Mouse (Mus musculus) heart, embryonic 13.5 days (tissue): ENCODE measurements around the gene Tas2r113. TPM values are rescaled to one million over a fixed set of nuclear protein-coding genes. Genes with fewer than 3 reads are reported as not detected.
"Not testable (repeated sequence)": the region's sequence is repeated elsewhere in the genome, so short reads cannot be mapped to it uniquely, and the experiment has no call there.

Experiments used
- ATAC-seq: fragments of 200-750 bp; cut with Nextera tagmentation; 2 replicates; pipeline ENCODE4 v1.8.0; 2017; ENCODE audit warnings: moderate TSS enrichment; ENCODE audit not compliant: insufficient number of reproducible peaks, low FRiP score, low TSS enrichment; ENCODE audit errors: extremely low read depth
- H3K27ac ChIP-seq: fragments of 300-500 bp; sonication (generic); replicated peaks from 2 replicates; pipeline ENCODE4 v1.5.1; 2015; ENCODE audit warnings: moderate library complexity, mild to moderate bottlenecking, inconsistent platforms
- H3K27me3 ChIP-seq: fragments of 300-500 bp; sonication (generic); replicated peaks from 2 replicates; pipeline ENCODE4 v1.6.1; 2015; ENCODE audit warnings: mild to moderate bottlenecking, inconsistent platforms
- H3K36me3 ChIP-seq: fragments of 300-500 bp; sonication (generic); 2 replicates; pipeline ENCODE4 v1.6.1; 2015; ENCODE audit warnings: mild to moderate bottlenecking, inconsistent platforms
- H3K4me1 ChIP-seq: fragments of 300-500 bp; sonication (generic); 2 replicates; pipeline ENCODE4 v1.6.1; 2015; ENCODE audit warnings: inconsistent platforms
- H3K4me2 ChIP-seq: fragments of 300-500 bp; sonication (generic); 2 replicates; pipeline ENCODE4 v1.6.1; 2015; ENCODE audit warnings: inconsistent platforms, mild to moderate bottlenecking, moderate library complexity
- H3K4me3 ChIP-seq: fragments of 300-500 bp; sonication (generic); 2 replicates; pipeline ENCODE4 v1.5.1; 2015; ENCODE audit warnings: moderate library complexity, mild to moderate bottlenecking, inconsistent platforms
- H3K9ac ChIP-seq: fragments of 300-500 bp; sonication (generic); 2 replicates; pipeline ENCODE4 v1.6.1; 2015; ENCODE audit warnings: inconsistent platforms, mild to moderate bottlenecking, moderate library complexity
- H3K9me3 ChIP-seq: fragments of 300-500 bp; sonication (generic); 2 replicates; pipeline ENCODE4 v1.6.1; 2016; ENCODE audit warnings: inconsistent platforms
- WGBS: fragments of 180-500 bp; shearing (Covaris S2); methylation state at CpG from one replicate; pipeline ENCODE4 v1.1.7; 2015; ENCODE audit warnings: mixed read lengths; 5-methylcytosine and 5-hydroxymethylcytosine counted together
- polyA plus RNA-seq: library from polyadenylated mRNA; unstranded; fragments of >200 nt; fragmentation: Nextera tagmentation; extraction: Ambion mirVana; gene quantifications from 2 replicates; pipeline ENCODE4 v1.2.1, GENCODE M21; 2015

Gene Tas2r113
- polyA plus RNA-seq, result not detected in 2 replicates

DNA sequence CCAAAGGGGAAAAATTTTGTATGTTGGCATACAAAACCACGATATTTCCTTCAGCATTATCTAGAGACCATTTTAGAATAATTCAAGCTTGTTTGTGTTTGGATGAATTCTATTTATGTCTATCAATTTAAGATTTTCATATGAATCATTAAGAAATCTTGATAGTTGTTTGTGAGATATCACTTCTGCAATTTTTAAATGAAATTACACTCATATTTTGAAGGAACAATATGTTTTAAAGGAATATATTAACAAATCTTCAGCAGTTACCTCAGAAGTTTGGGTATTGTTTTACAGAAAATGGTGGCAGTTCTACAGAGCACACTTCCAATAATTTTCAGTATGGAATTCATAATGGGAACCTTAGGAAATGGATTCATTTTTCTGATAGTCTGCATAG lies at the start of gene Tas2r113:
Gene Tas2r113, plus strand, starts transcription at position 301 of the 400 bp plus-strand sequence.
- no peaks in the 10 kb centered on the region for H3K4me1 ChIP-seq
- ATAC-seq, result no peak
- H3K27me3 ChIP-seq, result no peaks in the 10 kb centered on the region
- no peaks in the 10 kb centered on the region for H3K9me3 ChIP-seq
- no peak within 1 kb of the TSS for H3K27ac ChIP-seq
- no peak within 1 kb of the TSS for H3K4me3 ChIP-seq
- no peak within 1 kb of the TSS for H3K9ac ChIP-seq
- 65% methylated on average over 1 of the region's 1 CpGs for WGBS
- no peaks in the 10 kb centered on the region for H3K36me3 ChIP-seq
- no peak within 1 kb of the TSS for H3K4me2 ChIP-seq

DNA sequence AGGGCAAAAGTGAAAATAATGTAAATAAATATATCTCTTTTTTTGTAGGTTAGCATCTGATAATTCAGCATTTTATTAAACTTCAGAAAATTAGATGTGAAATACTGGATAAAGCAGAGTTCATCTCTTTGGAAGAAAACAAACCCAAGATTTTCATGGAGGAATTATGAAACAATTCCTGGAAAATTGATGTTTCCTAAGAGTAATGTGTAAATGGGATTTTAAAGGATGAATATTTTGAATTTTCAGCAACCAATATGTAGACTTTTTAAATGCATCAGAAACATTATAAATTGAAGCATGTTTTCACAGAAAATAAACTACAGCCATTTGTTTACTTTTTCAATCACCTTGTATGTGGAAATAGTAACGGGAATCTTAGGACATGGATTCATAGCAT lies 46.0 kb upstream of the Tas2r113 start, which contains the start of gene Tas2r123:
Gene Tas2r123, plus strand, starts transcription at position 301 of the 400 bp plus-strand sequence.
- ATAC-seq, result no peak
- no peak within 1 kb of the TSS for H3K4me3 ChIP-seq
- H3K9me3 ChIP-seq, result no peaks in the 10 kb centered on the region
- H3K9ac ChIP-seq, result no peak within 1 kb of the TSS
- H3K27me3 ChIP-seq, result no peaks in the 10 kb centered on the region
- H3K27ac ChIP-seq, result no peak within 1 kb of the TSS
- no peaks in the 10 kb centered on the region for H3K36me3 ChIP-seq
- no peak within 1 kb of the TSS for H3K4me2 ChIP-seq
- 55% methylated on average over 1 of the region's 1 CpGs for WGBS
- H3K4me1 ChIP-seq, result no peaks in the 10 kb centered on the region

DNA sequence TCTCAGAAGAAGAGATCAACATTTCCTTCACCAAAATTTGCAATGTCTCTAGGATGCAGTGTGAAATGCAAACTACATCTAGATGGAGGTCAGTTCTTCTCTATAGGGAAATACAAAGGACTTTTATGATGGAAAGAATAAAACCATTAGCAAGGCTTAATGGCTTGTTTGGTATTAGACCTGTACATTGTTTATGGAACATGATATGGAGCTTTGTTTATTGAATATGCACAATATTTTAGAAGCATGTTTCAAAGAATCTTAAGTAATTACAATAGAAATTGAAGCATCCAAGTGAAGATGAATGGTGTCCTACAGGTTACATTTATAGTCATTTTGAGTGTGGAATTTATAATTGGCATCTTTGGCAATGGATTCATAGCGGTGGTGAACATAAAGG lies 37.7 kb upstream of the Tas2r113 start, which contains the start of gene Tas2r116:
Gene Tas2r116, plus strand, starts transcription at position 301 of the 400 bp plus-strand sequence.
- Histone ChIP-seq H3K9ac (no peak within 1 kb of the TSS), H3K27ac (no peak within 1 kb of the TSS), H3K9me3 (no peaks in the 10 kb centered on the region), H3K27me3 (no peaks in the 10 kb centered on the region), H3K4me1 (no peaks in the 10 kb centered on the region), H3K4me3 (no peak within 1 kb of the TSS), H3K4me2 (no peak within 1 kb of the TSS), H3K36me3 (no peaks in the 10 kb centered on the region)
- no peak for ATAC-seq
- WGBS, result 54% methylated on average over 1 of the region's 1 CpGs

DNA sequence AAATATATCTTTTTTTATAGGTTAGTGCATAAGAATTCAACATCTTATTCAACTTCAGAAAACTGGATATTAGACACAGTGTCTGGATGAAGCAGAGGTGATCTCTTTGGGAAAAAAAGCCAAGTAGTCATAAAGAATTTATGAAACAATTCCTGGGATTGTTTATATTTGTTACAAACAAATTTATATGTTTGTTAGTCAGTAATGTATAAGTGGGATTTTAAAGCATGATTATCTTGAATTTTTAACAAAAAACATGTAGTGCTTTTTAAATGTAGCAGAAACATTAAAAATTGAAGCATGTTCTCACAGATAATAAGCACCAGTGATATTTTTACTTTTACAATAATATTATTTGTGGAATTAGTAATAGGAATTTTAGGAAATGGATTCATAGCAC lies 25.1 kb upstream of the Tas2r113 start, which contains the start of gene Tas2r110:
Gene Tas2r110, plus strand, starts transcription at position 301 of the 400 bp plus-strand sequence.
- Histone ChIP-seq H3K27me3 (no peaks in the 10 kb centered on the region), H3K4me3 (no peak within 1 kb of the TSS), H3K4me2 (no peak within 1 kb of the TSS), H3K4me1 (no peaks in the 10 kb centered on the region), H3K27ac (no peak within 1 kb of the TSS), H3K36me3 (no peaks in the 10 kb centered on the region), H3K9ac (no peak within 1 kb of the TSS), H3K9me3 (no peaks in the 10 kb centered on the region)
- no peak for ATAC-seq

DNA sequence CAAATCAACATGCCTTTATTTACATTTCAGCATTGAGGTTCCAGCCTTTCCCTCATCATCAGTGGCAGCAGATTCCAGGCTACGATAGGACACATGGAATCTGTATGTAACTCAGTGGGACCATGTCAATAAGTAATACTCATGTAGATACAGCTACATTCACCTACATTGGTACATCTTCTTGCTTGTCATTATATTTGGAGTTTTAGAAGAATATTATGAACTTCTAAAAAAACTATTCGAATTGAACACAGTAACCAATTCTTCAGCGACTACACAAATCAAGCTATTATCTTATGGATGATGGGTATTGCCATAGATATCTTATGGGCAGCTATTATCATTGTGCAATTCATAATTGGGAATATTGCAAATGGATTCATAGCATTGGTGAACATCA lies 16.5 kb downstream of the Tas2r113 start, which contains the start of gene Tas2r125:
Gene Tas2r125, plus strand, starts transcription at position 301 of the 400 bp plus-strand sequence.
- no peak within 1 kb of the TSS for H3K9ac ChIP-seq
- H3K27me3 ChIP-seq, result no peaks in the 10 kb centered on the region
- no peak within 1 kb of the TSS for H3K4me3 ChIP-seq
- ATAC-seq, result no peak
- no peaks in the 10 kb centered on the region for H3K4me1 ChIP-seq
- H3K27ac ChIP-seq, result no peak within 1 kb of the TSS
- H3K4me2 ChIP-seq, result no peak within 1 kb of the TSS
- 75% methylated on average over 3 of the region's 3 CpGs for WGBS
- H3K9me3 ChIP-seq, result no peaks in the 10 kb centered on the region
- H3K36me3 ChIP-seq, result no peaks in the 10 kb centered on the region

DNA sequence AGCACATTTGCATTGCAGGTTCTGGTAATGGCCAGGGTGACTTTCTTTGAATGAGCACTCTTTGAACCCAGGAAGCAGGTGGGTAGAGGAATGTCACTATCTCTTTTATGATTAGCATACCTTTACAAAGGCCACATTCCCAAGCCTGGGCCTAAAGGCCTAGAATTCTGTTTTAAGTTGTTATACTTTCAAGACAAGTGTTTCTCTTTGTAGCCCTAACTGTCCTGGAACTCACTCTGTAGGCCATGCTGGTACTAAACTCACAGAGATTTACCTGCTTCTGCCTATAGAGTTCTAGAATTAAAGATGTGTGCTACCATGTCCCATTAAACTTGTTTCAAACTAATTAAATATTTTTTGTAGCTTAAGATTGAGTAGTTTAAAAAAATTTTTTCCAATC lies 48.6 kb downstream of the Tas2r113 start:
- H3K4me3 ChIP-seq, H3K27me3 ChIP-seq, H3K9ac ChIP-seq, ATAC-seq, H3K9me3 ChIP-seq, H3K36me3 ChIP-seq, H3K4me2 ChIP-seq, H3K27ac ChIP-seq, H3K4me1 ChIP-seq: not testable (repeated sequence)

Other genes with a start within 250 kb of the Tas2r113 start
- not detected in 2 replicates for gene A630073D07Rik, start 241.5 kb upstream of the Tas2r113 start, polyA plus RNA-seq
- not detected in 2 replicates for gene Tas2r120, start 236.1 kb upstream of the Tas2r113 start, polyA plus RNA-seq
- gene Tas2r121, start 192.0 kb upstream of the Tas2r113 start, polyA plus RNA-seq, result not detected in 2 replicates
- not detected in 2 replicates for gene Tas2r122, start 181.1 kb upstream of the Tas2r113 start, polyA plus RNA-seq
- not detected in 2 replicates for gene Tas2r115, start 155.0 kb upstream of the Tas2r113 start, polyA plus RNA-seq
- gene Tas2r124, start 138.3 kb upstream of the Tas2r113 start, polyA plus RNA-seq, result not detected in 2 replicates
- gene Tas2r102, start 130.9 kb upstream of the Tas2r113 start, polyA plus RNA-seq, result not detected in 2 replicates
- not detected in 2 replicates for gene Tas2r136, start 114.8 kb upstream of the Tas2r113 start, polyA plus RNA-seq
- not detected in 2 replicates for gene Tas2r117, start 90.2 kb upstream of the Tas2r113 start, polyA plus RNA-seq
- not detected in 2 replicates for gene Tas2r123, start 45.9 kb upstream of the Tas2r113 start, polyA plus RNA-seq
- gene Tas2r116, start 37.6 kb upstream of the Tas2r113 start, polyA plus RNA-seq, result not detected in 2 replicates
- not detected in 2 replicates for gene Tas2r110, start 25.0 kb upstream of the Tas2r113 start, polyA plus RNA-seq
- gene Tas2r125, start 16.6 kb downstream of the Tas2r113 start, polyA plus RNA-seq, result not detected in 2 replicates
- not detected in 2 replicates for gene Tas2r129, start 58.1 kb downstream of the Tas2r113 start, polyA plus RNA-seq
- not detected in 2 replicates for gene Tas2r131, start 64.9 kb downstream of the Tas2r113 start, polyA plus RNA-seq
- gene Tas2r109, start 88.0 kb downstream of the Tas2r113 start, polyA plus RNA-seq, result not detected in 2 replicates
- not detected in 2 replicates for gene Tas2r103, start 144.1 kb downstream of the Tas2r113 start, polyA plus RNA-seq
- gene Tas2r140, start 162.8 kb downstream of the Tas2r113 start, polyA plus RNA-seq, result not detected in 2 replicates
- gene Smim10l1, start 211.9 kb downstream of the Tas2r113 start, polyA plus RNA-seq, result 63.7 and 69.6 TPM in 2 replicates